24 mouse cellular contexts compared by ENCODE assay signal in the genomic region with DNA sequence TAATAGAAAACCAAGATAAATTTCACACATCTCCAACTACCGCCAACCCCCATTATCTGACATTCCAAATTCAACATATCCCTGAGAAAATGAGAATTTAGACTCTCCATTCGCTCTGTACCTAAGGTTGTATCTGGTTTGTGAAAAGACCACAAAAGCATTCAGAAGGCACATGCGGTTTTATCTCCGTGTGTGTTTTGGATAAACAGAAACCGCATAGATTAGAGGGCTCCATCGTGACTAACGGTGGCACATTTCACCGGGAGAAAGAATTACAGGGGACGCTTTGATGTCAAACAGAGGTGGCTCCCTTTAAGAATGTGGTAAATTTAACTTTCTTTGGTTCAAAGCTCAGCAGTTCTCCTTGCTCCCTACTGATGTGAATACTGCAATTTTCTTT.
"Had no signal": no experiment of that assay in that cellular context is flagged by ENCODE, and none has a peak within 500 bp of the region (broad histone marks: within the 10 kb centered on the region; RNA-seq: fewer than 3 reads in every experiment).

No protein-coding gene starts in this region.

- H3K9ac ChIP-seq: limb, embryonic 12.5 days; limb, embryonic 15.5 days; liver, embryonic 13.5 days; lung, embryonic 15.5 days; midbrain, embryonic 12.5 days; midbrain, embryonic 15.5 days; neural tube, embryonic 12.5 days; neural tube, embryonic 15.5 days had no signal

- H3K4me3 ChIP-seq: left cerebral cortex, adult 2 months; limb, embryonic 12.5 days; limb, embryonic 15.5 days; liver, embryonic 13.5 days; lung, embryonic 15.5 days; midbrain, embryonic 12.5 days; midbrain, embryonic 15.5 days; neural tube, embryonic 12.5 days; neural tube, embryonic 15.5 days had no signal

- H3K4me2 ChIP-seq: limb, embryonic 12.5 days; limb, embryonic 15.5 days; liver, embryonic 13.5 days; lung, embryonic 15.5 days; midbrain, embryonic 12.5 days; midbrain, embryonic 15.5 days; neural tube, embryonic 12.5 days; neural tube, embryonic 15.5 days had no signal

- ATAC-seq: midbrain, embryonic 15.5 days had no signal

- H3K27me3 ChIP-seq: limb, embryonic 12.5 days; limb, embryonic 15.5 days; liver, embryonic 13.5 days; lung, embryonic 15.5 days; midbrain, embryonic 12.5 days; midbrain, embryonic 15.5 days; neural tube, embryonic 12.5 days; neural tube, embryonic 15.5 days had no signal

- H3K27ac ChIP-seq: left cerebral cortex, adult 2 months; limb, embryonic 12.5 days; limb, embryonic 15.5 days; liver, embryonic 13.5 days; lung, embryonic 15.5 days; midbrain, embryonic 12.5 days; midbrain, embryonic 15.5 days; neural tube, embryonic 12.5 days; neural tube, embryonic 15.5 days; stomach, postnatal 0 days had no signal

- DNase-seq: kidney, adult 11 months; kidney, adult 9 months; kidney, postnatal 14 days; kidney, postnatal 4 days; layer of hippocampus, postnatal 36 days; left cerebral cortex, postnatal 4 days; liver, embryonic 13.5 days; lung, adult 18-20 months; lung, postnatal 10 days; lung, postnatal 36 days; right cerebral cortex, adult 18-20 months; right cerebral cortex, postnatal 14 days; right cerebral cortex, postnatal 4 days; thymus, adult 2 months; thymus, postnatal 25 days had no signal

- H3K9me3 ChIP-seq: limb, embryonic 12.5 days; limb, embryonic 15.5 days; liver, embryonic 13.5 days; lung, embryonic 15.5 days; midbrain, embryonic 12.5 days; midbrain, embryonic 15.5 days; neural tube, embryonic 12.5 days; neural tube, embryonic 15.5 days had no signal

- H3K36me3 ChIP-seq: limb, embryonic 15.5 days; liver, embryonic 13.5 days; lung, embryonic 15.5 days; midbrain, embryonic 12.5 days; midbrain, embryonic 15.5 days; neural tube, embryonic 12.5 days; neural tube, embryonic 15.5 days had no signal
